Mouse (Mus musculus) right cerebral cortex, postnatal 36 days (tissue): ENCODE results near the gene Baz2b.
"Not testable (repeated sequence)": the region's sequence is repeated elsewhere in the genome, so short reads cannot be mapped to it uniquely, and the experiment has no call there.

ENCODE experiments used
- DNase-seq, 2 experiments: peaks; one replicate each; pipeline ENCODE4 v3.0.0; 2022; ENCODE audit warnings: low spot score in 2 of 2, mixed read lengths in 1 of 2

The Baz2b gene

GRCm38 (mm10) chr2:60200667-60201066 is 9.0 kb downstream of the Baz2b start:
- DNase-seq, result no peak

GRCm38 (mm10) chr2:60200051-60200562 is 9.5 kb downstream of the Baz2b start:
- DNase-seq, result no peak

DNA sequence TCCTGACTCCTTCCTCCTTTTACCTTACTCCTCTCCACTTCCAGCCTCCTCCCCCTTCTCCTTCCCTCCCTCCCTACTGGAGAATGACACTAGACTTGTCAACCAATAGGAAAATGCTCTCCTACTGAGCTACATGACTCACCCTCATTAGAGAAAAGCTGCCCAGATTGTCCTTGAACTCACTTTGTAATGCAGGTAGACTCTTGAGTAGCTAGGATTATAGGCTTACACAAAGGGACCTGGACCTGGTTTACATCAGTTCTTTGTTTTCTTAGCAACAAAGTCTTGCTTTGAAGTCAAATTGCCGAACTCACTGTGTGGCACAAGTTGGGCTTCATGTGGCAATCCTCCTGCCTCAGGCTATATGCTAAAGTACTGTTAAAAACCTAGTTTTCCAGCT is 12.8 kb downstream of the Baz2b start:
- DNase-seq, result no peak

GRCm38 (mm10) chr2:60181696-60182095 is 27.9 kb downstream of the Baz2b start:
- DNase-seq, result no peak

DNA sequence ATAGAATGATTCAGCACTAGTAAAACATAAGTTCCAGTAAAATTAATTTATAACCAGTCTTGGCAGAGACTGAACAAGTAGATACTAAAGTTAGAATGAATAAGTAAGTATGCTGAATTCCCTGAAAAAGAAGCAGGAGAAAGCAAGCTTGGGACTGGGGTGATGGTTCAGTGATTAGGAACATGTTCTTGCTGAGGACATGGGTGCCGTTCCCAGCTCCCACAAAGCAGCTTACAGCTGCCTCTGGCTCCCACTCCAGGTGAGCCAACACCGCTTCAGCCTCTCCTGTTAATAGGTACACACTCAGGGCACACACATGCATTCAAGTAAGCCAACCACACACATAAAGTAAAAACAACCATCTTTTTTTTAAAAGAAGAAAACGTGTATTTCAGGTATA is 32.1 kb downstream of the Baz2b start:
- no peak for DNase-seq

GRCm38 (mm10) chr2:60176087-60176486 is 33.6 kb downstream of the Baz2b start:
- no peak for DNase-seq

- DNase-seq, result no peak
Observed at GRCm38 (mm10) chr2:60175078-60175477, 34.6 kb downstream of the Baz2b start.

DNA sequence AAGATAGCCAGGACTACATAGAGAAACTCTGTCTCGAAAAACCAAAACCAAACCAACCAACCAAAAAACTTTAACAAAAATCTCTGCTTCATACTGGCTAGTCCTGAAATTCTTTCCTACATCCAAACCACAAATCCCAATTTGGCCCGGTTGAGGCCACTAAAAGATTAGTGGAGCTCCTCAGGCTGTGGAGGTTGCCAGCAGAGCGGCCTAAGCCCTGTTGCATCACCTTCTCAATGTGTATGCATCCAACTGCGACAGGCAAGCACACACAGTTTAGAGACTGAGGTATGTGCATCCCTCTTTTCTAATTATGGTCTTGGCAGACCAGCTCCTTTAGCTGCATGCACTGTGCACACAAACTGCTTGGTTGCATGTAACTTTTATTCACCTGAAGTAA is 36.0 kb downstream of the Baz2b start:
- no peak for DNase-seq

DNA sequence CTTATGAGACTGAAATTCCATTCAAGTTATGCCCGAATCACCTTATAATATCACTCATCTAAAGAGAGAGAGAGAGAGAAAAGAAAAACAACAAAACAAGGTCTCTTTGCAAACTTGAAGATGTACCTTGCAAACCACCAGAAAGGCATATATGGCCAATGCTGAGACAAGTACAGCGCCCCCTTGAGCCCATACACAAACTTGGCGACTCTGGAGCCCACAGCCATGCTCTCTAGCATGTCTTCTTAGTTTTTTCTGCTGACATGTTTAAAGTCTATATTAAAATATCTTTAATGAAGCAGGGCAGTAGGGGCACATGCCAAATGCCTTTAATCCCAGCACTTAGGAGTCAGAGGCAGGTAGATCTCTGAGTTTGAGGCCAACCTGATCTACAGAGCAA is 36.4 kb downstream of the Baz2b start:
- no peak for DNase-seq

DNA sequence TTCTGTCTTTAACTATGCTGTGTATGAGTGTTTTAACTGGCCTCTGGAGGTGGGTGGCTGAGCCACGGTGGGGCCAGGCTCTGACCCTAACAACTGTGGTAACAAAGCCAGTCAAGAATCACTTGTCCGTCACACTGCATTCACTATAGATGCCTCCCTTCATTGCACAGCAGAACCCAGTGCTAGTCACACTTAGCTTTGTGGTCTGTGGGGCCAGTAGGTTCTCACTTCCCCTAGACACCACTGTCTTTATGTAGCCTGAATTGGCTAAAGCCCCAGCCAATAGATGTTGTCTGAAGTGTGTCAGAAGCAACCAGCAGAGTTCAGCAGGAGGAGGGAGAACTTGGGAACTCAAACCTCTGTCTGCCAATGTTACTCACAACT is 37.1 kb downstream of the Baz2b start:
- DNase-seq, result no peak

DNA sequence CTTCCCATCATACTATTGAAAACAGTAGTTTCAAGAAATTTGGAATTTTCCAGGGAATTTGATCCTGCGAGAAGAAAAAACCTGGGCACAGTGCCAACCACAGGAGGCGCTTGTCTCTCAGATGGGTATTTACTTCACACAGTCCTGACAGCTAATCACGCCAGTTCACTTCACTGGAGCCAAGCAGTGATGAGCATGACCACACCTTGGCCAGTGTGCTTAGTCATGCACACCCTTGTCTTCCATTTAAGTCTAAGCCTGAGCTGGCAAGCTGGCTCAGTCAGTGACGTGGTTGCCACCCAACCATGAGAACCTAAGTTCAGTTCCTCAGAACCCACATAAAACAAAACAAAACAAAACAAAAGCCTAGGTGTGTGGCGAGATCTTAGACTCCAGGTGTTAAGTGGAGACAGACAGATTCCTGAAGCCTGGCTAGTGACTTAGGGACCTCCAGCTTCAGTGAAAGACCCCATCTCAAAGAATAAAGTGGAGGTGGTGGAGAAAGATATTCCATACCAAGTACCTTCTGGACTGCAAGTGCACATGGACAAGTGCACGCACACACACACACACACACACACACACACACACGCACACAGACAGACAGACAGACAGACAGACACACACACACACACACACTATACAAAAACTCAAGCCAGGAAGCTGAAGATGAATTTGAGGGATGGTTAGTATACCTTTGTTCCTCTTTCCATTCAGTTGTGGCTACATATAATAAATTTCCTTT is 37.7 kb downstream of the Baz2b start:
- no peak for DNase-seq

- DNase-seq, result no peak
Observed at GRCm38 (mm10) chr2:60166878-60167277, 42.8 kb downstream of the Baz2b start.

DNA sequence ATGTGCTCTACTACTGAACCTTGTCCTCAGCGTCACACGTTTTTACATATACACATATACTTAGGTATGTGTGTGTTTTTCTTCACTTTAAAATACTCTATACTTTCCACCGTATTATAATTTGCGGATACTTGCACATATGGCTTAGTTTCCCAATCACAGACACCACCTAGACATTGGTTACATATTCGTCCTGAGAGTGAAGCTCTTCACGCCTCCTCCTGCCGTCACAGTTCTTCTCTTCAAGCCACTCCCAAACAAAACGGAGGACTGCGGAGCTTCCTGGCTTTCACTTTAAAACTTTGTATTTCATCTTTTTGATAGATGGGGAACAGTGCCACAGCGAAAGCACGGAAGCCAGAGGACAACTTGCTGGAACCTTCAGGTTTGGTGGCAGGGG is 44.0 kb downstream of the Baz2b start:
- DNase-seq, result no peak

DNA sequence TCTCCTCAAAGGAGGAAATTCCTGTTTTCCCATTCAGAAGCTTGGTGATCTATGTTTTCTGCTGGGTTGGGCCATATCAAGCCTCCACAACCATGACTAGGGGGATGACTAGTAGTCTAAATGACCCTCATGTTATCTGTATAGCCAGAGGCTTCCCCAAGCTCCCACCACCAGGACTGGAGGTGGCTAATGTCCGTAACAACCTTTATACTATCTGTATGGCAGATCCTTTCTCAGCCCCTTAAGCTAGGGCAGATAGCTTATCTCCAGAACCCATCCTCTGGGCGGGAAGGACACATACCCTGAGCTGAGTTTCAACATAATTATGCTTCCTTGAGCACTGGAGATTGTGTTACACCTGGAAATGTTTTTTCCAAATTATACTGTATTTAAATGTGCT is 45.9 kb downstream of the Baz2b start:
- no peak for DNase-seq

DNA sequence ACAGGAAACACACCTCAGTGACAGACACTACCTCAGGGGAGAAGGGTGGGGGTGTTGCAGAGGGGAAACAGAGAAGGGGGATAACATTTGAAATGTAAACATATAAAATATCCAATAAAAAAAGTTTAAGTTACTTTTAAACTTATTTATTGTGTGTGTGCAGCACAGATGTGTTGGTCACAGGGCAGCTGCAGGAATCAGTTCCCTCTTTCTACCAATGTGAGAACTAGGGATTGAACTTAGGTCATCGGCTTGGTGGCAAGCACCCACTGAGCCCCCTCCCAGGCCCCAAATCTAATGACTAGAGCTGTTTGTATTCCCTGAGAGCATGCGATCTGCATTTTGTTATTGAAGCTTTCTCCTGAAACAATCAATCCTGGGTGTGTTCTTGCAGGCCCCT is 57.2 kb downstream of the Baz2b start:
- no peak for DNase-seq

- no peak for DNase-seq
Observed at GRCm38 (mm10) chr2:60148651-60149050, 61.0 kb downstream of the Baz2b start.

GRCm38 (mm10) chr2:60147428-60147827 is 62.2 kb downstream of the Baz2b start:
- DNase-seq, result no peak

GRCm38 (mm10) chr2:60145742-60146141 is 63.9 kb downstream of the Baz2b start:
- no peak for DNase-seq

- DNase-seq, result no peak
Observed at GRCm38 (mm10) chr2:60143383-60143782, 66.3 kb downstream of the Baz2b start.

GRCm38 (mm10) chr2:60142281-60142680 is 67.4 kb downstream of the Baz2b start:
- no peak for DNase-seq

GRCm38 (mm10) chr2:60138751-60139162 is 70.9 kb downstream of the Baz2b start:
- no peak for DNase-seq

DNA sequence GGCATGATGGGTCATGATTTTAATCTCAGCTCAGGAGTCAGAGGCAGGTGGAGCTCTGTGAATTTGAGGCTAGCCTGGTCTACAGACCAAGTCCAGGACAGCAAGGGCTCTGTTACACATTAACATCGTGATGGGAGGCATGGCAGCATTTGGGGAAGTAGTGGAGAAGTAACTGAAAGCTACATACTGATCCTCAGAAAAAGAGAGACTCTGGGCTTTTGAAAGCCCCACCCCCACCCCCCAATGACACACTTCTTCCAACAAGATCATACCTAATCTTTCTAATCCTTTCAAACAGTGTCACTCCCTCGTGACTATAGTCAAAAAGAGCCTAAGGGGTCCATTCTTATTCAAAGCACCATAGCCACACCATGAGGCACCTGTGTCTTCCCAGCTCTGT is 73.8 kb downstream of the Baz2b start:
- DNase-seq, result no peak

- DNase-seq, result not testable (repeated sequence)
Observed at GRCm38 (mm10) chr2:60134958-60135357, 74.7 kb downstream of the Baz2b start.

DNA sequence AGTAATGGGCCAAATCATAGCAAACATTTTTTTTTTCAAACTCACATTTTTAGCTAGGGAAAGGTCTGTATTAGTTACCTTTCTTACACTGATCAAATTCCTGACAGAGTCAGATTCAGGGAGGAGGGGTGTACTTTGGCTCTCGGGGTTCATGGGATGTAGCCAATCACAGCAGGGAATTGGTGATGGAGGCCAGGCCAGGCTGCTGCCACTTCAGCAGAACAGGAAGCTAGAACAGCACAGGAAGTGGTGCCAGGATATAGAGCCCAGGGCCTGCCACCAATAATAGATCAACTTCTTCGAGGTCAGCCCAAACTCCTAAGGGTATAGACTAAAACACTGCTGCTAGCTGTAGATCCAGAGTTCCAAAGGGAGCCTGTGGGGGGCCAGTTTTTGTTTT is 76.6 kb downstream of the Baz2b start:
- DNase-seq, result no peak
